Mouse (Mus musculus) stomach, embryonic 15.5 days (tissue): Measurements from ENCODE around the gene Tmem127. TPM values are rescaled to one million over a fixed set of nuclear protein-coding genes. Genes with fewer than 3 reads are reported as not detected.
A peak's percentile ranks its signal among the peaks of the same experiment; 100 is the strongest.
"Not testable (repeated sequence)": the region's sequence is repeated elsewhere in the genome, so short reads cannot be mapped to it uniquely, and the experiment has no call there.

Experiments
- ATAC-seq: fragments of 200-750 bp; cut with Nextera tagmentation; 2 replicates; pipeline ENCODE4 v1.8.0; 2017; ENCODE audit warnings: low read depth, moderate number of reproducible peaks, moderate TSS enrichment; ENCODE audit not compliant: insufficient read depth, low FRiP score
- H3K27ac ChIP-seq: fragments of 300-500 bp; sonication (generic); 2 replicates; pipeline ENCODE4 v1.5.1; 2015; ENCODE audit warnings: mild to moderate bottlenecking, inconsistent platforms
- H3K27me3 ChIP-seq: fragments of 300-500 bp; sonication (generic); replicated peaks from 2 replicates; pipeline ENCODE4 v1.6.1; 2015; ENCODE audit warnings: inconsistent platforms
- H3K36me3 ChIP-seq: fragments of 300-500 bp; sonication (generic); 2 replicates; pipeline ENCODE4 v1.6.1; 2015; ENCODE audit warnings: inconsistent platforms
- H3K4me1 ChIP-seq: fragments of 300-500 bp; sonication (generic); 2 replicates; pipeline ENCODE4 v1.6.1; 2015; ENCODE audit warnings: inconsistent platforms
- H3K4me2 ChIP-seq: fragments of 300-500 bp; sonication (generic); 2 replicates; pipeline ENCODE4 v1.6.1; 2015; ENCODE audit warnings: mild to moderate bottlenecking, inconsistent platforms
- H3K4me3 ChIP-seq: fragments of 300-500 bp; sonication (generic); replicated peaks from 2 replicates; pipeline ENCODE4 v1.5.1; 2015; ENCODE audit warnings: inconsistent platforms
- H3K9ac ChIP-seq: fragments of 300-500 bp; sonication (generic); 2 replicates; pipeline ENCODE4 v1.6.1; 2015; ENCODE audit warnings: inconsistent platforms
- H3K9me3 ChIP-seq: fragments of 300-500 bp; sonication (generic); 2 replicates; pipeline ENCODE4 v1.6.1; 2016; ENCODE audit warnings: inconsistent platforms
- WGBS: fragments of 180-500 bp; shearing (Covaris S2); methylation state at CpG from one replicate; pipeline ENCODE4 v1.1.7; 2015; 5-methylcytosine and 5-hydroxymethylcytosine counted together
- polyA plus RNA-seq: library from polyadenylated mRNA; unstranded; fragments of >200 nt; fragmentation: Nextera tagmentation; extraction: Ambion mirVana; gene quantifications from 2 replicates; pipeline ENCODE4 v1.2.1, GENCODE M21; 2015

The Tmem127 gene
- polyA plus RNA-seq, result 29.2 and 29.4 TPM in 2 replicates

DNA sequence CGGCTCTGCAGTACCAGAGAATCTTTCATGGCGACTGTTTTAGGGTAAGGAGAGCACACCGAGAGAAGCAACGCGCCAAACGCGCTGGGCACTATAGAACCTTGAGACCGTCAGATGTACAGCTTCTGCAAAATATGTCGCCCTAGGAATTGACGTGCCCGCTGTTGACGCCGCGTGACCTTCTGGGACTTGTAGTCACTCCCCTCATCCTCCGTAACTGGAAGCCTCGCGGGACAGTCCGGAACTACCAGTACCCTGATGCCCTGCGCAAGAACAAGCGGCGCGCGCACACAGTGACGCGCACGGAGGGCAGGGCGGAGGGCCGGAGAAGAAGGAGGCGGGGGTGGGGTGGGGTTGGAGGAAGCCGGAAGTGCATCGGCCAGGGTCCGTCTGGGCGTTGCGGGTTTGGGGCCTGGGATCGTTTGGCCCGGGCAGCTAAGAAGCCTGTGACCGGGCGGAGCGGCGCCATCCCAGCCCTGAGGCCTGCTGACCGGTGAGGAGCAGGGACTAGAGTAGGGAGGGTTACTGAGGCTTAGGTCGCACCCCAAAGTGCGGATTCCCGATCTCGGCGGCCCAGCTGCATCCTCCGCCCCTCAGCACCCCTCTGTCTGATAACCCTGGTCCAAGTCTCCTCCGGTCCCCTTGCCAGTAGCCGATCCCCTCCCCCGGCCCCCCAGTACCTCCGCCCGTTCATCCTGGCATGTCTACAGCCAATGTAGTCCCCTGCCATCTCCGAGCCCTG is at the start of gene Tmem127, which contains the start of gene Ciao1:
Tmem127 (plus strand) TSS at position 317 of the 742 bp plus-strand sequence.
Ciao1 (minus strand) TSS at position 225 of the 742 bp plus-strand sequence.
- under 1% methylated on average over 52 of the region's 53 CpGs for WGBS
- Histone ChIP-seq H3K36me3 (peaks cover 19% of the 10 kb centered on the region), H3K9me3 (no peaks in the 10 kb centered on the region), H3K4me1 (peaks cover 23% of the 10 kb centered on the region), H3K9ac (peak within 1 kb of the TSS; percentile 88), H3K27ac (peak within 1 kb of the TSS; percentile 81), H3K4me3 (peak within 1 kb of the TSS; percentile 97), H3K27me3 (no peaks in the 10 kb centered on the region), H3K4me2 (peak within 1 kb of the TSS; percentile 94)
- peak; percentile 99 for ATAC-seq

DNA sequence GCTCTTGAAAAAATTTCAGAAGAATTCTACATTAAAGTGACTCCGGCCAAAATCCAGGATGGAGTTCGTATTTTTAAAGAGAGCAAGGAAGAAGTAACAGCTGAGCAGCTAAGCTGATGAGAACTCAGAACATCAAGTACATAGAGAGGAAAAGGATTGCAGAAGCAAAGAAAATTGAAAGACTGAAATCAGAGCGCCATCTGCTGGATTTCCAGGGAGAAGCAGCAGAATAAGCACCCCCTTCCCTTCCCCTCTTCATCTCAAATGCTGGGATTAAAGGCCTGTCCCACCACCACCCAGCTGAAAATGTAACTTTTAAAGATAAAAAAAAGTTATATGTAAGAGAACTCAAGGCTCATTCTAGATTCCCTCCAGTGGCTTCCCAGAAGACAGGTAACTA is 42.8 kb upstream of the Tmem127 start:
- Histone ChIP-seq H3K9me3 (no peaks in the 10 kb centered on the region), H3K4me3 (no peak overlapping the region), H3K4me2 (no peak overlapping the region), H3K27ac (no peak overlapping the region), H3K9ac (no peak overlapping the region), H3K36me3 (no peaks in the 10 kb centered on the region), H3K4me1 (peaks cover 3% of the 10 kb centered on the region; the same call in 1 of the 2 replicates), H3K27me3 (no peaks in the 10 kb centered on the region)
- no peak for ATAC-seq
- WGBS, result 29% methylated on average over 3 of the region's 3 CpGs

DNA sequence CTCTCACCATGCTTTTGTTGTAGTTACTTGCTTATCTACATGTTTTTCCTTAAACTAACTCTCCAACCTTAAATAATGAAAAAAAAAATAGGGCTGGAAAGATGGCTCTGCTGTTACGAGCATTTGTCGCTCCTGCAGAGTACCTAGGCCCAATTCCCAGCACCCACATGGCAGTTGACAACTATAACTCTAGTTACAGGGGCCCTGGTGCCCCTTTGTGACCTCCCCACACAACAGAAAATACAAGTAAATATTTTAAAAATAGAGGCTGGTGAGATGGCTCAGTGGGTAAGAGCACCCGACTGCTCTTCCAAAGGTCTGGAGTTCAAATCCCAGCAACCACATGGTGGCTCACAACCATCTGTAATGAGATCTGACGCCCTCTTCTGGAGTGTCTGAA is 41.8 kb upstream of the Tmem127 start:
- not testable (repeated sequence) for ATAC-seq, H3K4me2 ChIP-seq, H3K9me3 ChIP-seq, H3K27me3 ChIP-seq, H3K36me3 ChIP-seq, H3K27ac ChIP-seq, H3K9ac ChIP-seq, H3K4me1 ChIP-seq, H3K4me3 ChIP-seq
- WGBS, result 88% methylated on average over 4 of the region's 4 CpGs

DNA sequence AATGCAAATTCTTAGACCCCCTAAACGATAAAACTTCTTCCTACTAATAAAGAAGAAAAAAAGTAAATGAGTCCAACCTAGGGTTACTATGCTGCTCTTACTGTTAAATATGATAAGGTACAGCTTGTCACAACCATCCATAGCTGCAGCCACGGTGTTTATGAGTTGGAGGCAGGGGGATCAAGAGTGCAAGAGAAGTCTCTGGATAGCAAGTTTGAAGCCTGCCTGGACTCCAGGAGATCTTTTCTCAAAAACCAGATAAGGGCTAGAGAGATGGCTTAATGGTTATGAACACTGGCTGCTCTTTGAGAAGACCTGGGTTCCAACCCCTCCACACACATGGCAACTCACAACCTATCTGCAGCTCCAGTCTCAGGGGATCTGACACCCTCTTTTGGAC is 40.8 kb upstream of the Tmem127 start:
- no peak overlapping the region for H3K27ac ChIP-seq
- H3K36me3 ChIP-seq, result peaks cover 15% of the 10 kb centered on the region
- H3K4me3 ChIP-seq, result no peak overlapping the region
- H3K9ac ChIP-seq, result no peak overlapping the region
- WGBS, result 95% methylated on average over 2 of the region's 2 CpGs
- no peak for ATAC-seq
- H3K4me1 ChIP-seq, result peaks cover 3% of the 10 kb centered on the region; the same call in 1 of the 2 replicates
- H3K9me3 ChIP-seq, result no peaks in the 10 kb centered on the region
- no peak overlapping the region for H3K4me2 ChIP-seq
- no peaks in the 10 kb centered on the region for H3K27me3 ChIP-seq

DNA sequence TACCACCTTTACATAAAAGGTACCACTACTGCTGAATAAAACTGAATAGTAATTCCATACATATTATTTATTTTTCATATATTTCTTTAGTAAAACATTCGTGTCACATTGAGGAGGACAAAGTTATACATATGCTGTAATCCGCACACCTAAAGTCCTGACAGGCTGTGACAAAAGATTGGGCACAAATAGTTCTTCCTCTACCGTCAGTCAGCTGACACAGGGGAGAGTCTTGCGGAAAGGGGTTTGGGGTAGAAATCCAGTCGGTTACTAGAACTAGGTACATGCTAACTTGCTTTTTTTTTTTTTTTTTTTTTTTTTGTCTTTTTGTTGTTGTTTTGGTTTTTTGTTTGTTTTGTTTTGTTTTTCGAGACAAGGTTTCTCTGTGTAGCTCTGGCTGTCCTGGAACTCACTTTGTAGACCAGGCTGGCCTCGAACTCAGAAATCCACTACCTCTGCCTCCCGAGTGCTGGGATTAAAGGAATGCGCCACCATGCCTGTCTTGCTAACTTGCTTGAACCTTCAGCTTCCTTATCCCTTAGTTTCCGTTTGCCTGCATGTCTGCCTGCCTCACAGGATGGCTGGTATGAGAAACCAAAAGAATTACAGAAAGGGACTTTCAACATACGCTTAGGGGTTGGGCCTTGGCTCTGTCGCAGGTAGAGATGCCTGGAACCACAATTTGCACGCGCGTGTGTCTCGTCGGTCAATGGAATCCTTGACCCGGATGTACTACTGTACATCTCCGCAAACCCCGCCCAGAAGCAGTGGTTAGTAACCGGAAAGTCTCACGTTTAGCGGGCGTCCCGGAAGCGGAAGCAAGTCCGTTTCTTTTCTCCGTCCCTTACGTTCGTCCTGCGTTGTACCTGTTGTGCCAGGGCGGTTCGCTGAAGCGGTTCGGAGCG is 39.9 kb upstream of the Tmem127 start, which contains the start of the genes 1810024B03Rik and Snrnp200:
1810024B03Rik (minus strand) TSS at position 734 of the 905 bp plus-strand sequence.
Snrnp200 (plus strand) TSS at position 840 of the 905 bp plus-strand sequence.
- Histone ChIP-seq H3K27me3 (no peaks in the 10 kb centered on the region), H3K4me2 (peak within 1 kb of the TSS; percentile 82), H3K4me3 (peak within 1 kb of the TSS; percentile 94), H3K9ac (peak within 1 kb of the TSS; percentile 80), H3K9me3 (no peaks in the 10 kb centered on the region), H3K36me3 (peaks cover 24% of the 10 kb centered on the region), H3K27ac (peak within 1 kb of the TSS; percentile 73), H3K4me1 (peaks cover 3% of the 10 kb centered on the region; the same call in 1 of the 2 replicates)
- 9% methylated on average over 36 of the region's 36 CpGs for WGBS
- ATAC-seq, result peak; percentile 99

DNA sequence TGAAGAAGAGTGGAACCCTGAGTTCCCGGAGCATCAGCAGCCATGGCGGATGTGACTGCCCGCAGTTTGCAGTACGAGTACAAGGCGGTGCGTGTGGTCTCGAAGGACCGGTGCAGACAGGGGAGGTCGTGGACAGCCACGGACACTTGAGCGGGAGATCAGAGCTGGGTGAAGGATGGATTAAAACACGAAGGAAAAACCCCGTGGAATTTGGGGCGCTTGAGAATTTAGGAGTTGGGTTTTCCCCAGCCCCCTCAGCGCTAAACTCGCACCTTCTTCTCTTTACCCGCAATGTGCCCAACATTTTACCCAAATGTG is 39.3 kb upstream of the Tmem127 start:
- Histone ChIP-seq H3K4me3 (peak overlapping the region; percentile 94), H3K9ac (peak overlapping the region; percentile 80), H3K4me1 (peaks cover 3% of the 10 kb centered on the region; the same call in 1 of the 2 replicates), H3K27me3 (no peaks in the 10 kb centered on the region), H3K36me3 (peaks cover 24% of the 10 kb centered on the region), H3K4me2 (peak overlapping the region; percentile 82), H3K9me3 (no peaks in the 10 kb centered on the region), H3K27ac (peak overlapping the region; percentile 73; the same call in 1 of the 2 replicates)
- peak; percentile 48; the same call in 1 of the 2 replicates for ATAC-seq
- under 1% methylated on average over 17 of the region's 17 CpGs for WGBS

DNA sequence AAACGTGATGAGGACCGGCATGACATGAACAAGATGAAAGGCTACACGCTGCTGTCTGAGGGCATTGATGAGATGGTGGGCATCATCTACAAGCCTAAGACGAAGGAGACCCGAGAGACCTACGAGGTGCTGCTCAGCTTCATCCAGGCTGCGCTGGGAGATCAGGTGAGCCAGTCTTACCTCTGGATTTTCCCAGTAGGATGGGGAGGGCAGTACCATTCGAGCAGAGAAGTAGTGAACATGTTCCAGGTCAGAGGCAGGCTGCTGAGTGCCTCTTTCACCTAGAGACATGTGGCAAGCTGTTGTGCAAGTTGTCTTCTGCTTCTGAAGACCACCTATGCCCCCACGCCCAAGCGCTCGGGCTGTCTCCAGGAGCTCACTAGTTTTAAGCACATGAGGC is 37.0 kb upstream of the Tmem127 start:
- H3K27me3 ChIP-seq, result no peaks in the 10 kb centered on the region
- peaks cover 34% of the 10 kb centered on the region for H3K36me3 ChIP-seq

DNA sequence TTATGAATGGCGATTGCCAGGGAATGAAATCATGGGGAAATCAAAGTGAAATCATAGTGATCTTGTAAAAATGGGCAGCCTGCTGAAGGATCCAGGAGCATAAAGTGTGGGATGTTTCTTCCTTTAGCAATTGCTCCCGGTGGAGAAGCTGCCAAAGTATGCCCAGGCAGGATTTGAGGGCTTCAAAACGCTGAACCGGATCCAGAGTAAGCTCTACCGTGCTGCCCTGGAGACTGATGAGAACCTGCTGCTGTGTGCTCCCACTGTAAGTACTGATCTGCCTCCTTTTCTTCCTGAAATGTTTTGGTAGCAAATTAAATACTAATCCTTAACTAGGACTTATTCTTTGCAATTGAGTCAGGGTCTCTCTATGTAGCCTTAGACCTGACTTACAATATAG is 30.0 kb upstream of the Tmem127 start:
- Histone ChIP-seq H3K27ac (no peak overlapping the region), H3K4me3 (no peak overlapping the region), H3K4me2 (no peak overlapping the region), H3K9ac (no peak overlapping the region), H3K27me3 (no peaks in the 10 kb centered on the region), H3K9me3 (no peaks in the 10 kb centered on the region), H3K4me1 (no peaks in the 10 kb centered on the region), H3K36me3 (peaks cover 62% of the 10 kb centered on the region)
- WGBS, result 90% methylated on average over 5 of the region's 5 CpGs
- no peak for ATAC-seq

More for the DNA sequence above, 37.0 kb upstream of the Tmem127 start:
- Histone ChIP-seq H3K9me3 (no peaks in the 10 kb centered on the region), H3K27ac (no peak overlapping the region), H3K9ac (no peak overlapping the region), H3K4me1 (peaks cover 3% of the 10 kb centered on the region; the same call in 1 of the 2 replicates), H3K4me3 (no peak overlapping the region), H3K4me2 (no peak overlapping the region)
- ATAC-seq, result no peak
- 93% methylated on average over 11 of the region's 11 CpGs for WGBS

DNA sequence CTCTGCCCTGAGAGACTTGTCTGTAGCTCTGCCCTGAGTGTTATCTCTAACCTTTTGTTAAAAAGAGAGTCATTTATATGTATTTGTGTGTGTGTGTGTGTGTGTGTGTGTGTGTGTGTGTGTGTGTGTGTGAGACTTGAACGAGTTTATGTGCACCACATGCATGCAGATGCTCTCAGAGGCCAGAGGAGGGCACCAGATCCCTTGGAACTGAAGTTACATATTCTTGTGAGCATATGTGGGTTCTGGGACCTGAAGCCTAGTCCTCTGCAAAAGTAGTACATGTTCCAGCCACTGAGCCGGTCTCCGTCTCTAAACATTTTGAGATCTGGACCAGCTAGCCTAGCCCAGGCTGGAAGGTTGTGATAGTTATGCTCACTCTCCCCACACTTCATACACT is 22.4 kb upstream of the Tmem127 start:
- H3K27ac ChIP-seq, result no peak overlapping the region
- 95% methylated on average over 3 of the region's 3 CpGs for WGBS
- no peak for ATAC-seq
- no peaks in the 10 kb centered on the region for H3K27me3 ChIP-seq
- H3K36me3 ChIP-seq, result peaks cover 78% of the 10 kb centered on the region
- H3K4me1 ChIP-seq, result no peaks in the 10 kb centered on the region
- no peak overlapping the region for H3K9ac ChIP-seq
- no peak overlapping the region for H3K4me3 ChIP-seq
- H3K9me3 ChIP-seq, result no peaks in the 10 kb centered on the region
- H3K4me2 ChIP-seq, result no peak overlapping the region

DNA sequence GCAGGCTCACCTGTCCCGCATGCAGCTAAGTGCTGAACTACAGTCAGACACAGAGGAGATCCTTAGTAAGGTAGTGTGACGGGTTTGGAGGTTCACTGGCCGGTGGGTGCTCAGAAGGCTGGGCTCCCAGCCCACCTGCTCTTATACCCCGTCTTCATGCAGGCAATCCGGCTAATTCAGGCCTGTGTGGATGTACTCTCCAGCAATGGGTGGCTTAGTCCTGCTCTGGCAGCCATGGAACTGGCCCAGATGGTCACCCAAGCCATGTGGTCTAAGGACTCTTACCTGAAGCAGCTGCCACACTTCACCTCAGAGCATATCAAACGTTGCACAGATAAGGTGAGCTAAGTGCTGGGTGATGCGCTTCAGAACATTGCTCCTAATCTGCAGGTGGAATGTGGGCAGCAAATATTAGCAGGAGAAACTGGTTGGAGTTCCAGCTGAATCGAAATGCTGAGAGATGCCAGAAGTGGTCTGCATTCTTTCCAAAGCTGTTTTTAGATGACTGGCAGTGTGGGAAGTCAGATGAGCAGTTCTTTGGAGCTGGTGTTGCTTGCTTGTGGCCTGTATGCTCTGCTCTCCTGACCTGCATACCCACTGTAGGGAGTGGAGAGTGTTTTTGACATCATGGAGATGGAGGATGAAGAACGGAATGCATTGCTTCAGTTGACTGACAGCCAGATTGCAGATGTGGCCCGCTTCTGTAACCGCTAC is 9.7 kb upstream of the Tmem127 start:
- WGBS, result 91% methylated on average over 11 of the region's 11 CpGs
- no peaks in the 10 kb centered on the region for H3K9me3 ChIP-seq
- H3K4me1 ChIP-seq, result no peaks in the 10 kb centered on the region
- H3K9ac ChIP-seq, result no peak overlapping the region
- no peak overlapping the region for H3K27ac ChIP-seq
- no peaks in the 10 kb centered on the region for H3K27me3 ChIP-seq
- H3K4me2 ChIP-seq, result no peak overlapping the region
- ATAC-seq, result no peak
- H3K4me3 ChIP-seq, result no peak overlapping the region
- peaks cover 74% of the 10 kb centered on the region for H3K36me3 ChIP-seq

DNA sequence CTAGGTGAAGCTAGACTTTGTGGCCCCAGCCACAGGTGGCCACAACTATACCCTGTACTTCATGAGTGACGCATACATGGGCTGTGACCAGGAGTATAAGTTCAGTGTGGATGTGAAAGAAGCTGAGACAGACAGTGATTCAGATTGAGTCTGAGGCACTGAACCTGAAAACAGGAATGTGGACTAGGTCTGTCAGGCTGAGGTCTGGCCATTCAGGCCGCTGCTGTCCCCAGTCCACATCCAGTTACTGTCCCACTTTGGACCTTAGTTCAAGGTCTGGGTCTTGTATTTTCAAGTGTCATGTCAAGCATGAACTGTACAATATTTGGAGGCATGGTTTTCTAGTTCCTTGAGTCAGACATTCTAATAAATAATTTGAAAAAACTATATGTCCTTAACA is 7.6 kb upstream of the Tmem127 start:
- Histone ChIP-seq H3K9ac (no peak overlapping the region), H3K4me2 (no peak overlapping the region), H3K27ac (no peak overlapping the region), H3K9me3 (no peaks in the 10 kb centered on the region), H3K27me3 (no peaks in the 10 kb centered on the region), H3K4me1 (no peaks in the 10 kb centered on the region), H3K36me3 (peaks cover 60% of the 10 kb centered on the region), H3K4me3 (no peak overlapping the region)
- ATAC-seq, result no peak
- 94% methylated on average over 2 of the region's 2 CpGs for WGBS
